30 mouse cellular contexts compared by ENCODE assay signal in genomic region chr1:176092119-176092518, GRCm38 (mm10).
DNase-seq lines count a peak whose midpoint lies in the region; ATAC-seq and TF ChIP-seq lines count a peak whose summit lies in the region.
"Had no signal": no experiment of that assay in that cellular context is flagged by ENCODE, and none has a peak within 500 bp of the region (broad histone marks: within the 10 kb centered on the region; RNA-seq: fewer than 3 reads in every experiment).

No protein-coding gene starts in this region.

- no peak for TF ChIP-seq POLR2A in lung, adult 2 months (IDR thresholded peaks at IDR 0.05; ENCODE audit: borderline replicate concordance, extremely low read depth, low read depth, low read length)
- no peak for TF ChIP-seq POLR2A in limb, embryonic 14.5 days (IDR thresholded peaks at IDR 0.05; ENCODE audit: borderline replicate concordance, extremely low read depth, insufficient read depth, insufficient read length)

- WGBS in lung, embryonic 14.5 days: 57% methylated on average over 2 of the region's 2 CpGs
- 58% methylated on average over 2 of the region's 2 CpGs for WGBS in lung, adult 2 months
- WGBS in embryonic facial prominence, embryonic 14.5 days: 40% methylated on average over 2 of the region's 2 CpGs
- 53% methylated on average over 2 of the region's 2 CpGs for WGBS in limb, embryonic 14.5 days

- no peak overlapping the region for H3K4me3 ChIP-seq in lung, embryonic 14.5 days (ENCODE audit: low read depth, low read length)
- H3K4me3 ChIP-seq in lung, adult 2 months (replicated peaks; ENCODE audit: extremely low read depth, low read depth, low read length): no peak overlapping the region
- no peak overlapping the region for H3K4me3 ChIP-seq in embryonic facial prominence, embryonic 14.5 days (ENCODE audit: low read depth, low read length)
- no peak overlapping the region for H3K4me3 ChIP-seq in limb, embryonic 14.5 days (replicated peaks; ENCODE audit: low read length)
- H3K4me3 ChIP-seq: forebrain, embryonic 10.5 days; forebrain, embryonic 15.5 days; heart, embryonic 13.5 days; hindbrain, embryonic 10.5 days; hindbrain, embryonic 15.5 days; lung, embryonic 15.5 days; megakaryocyte, embryonic 14.5 days; midbrain, embryonic 13.5 days; neural tube, embryonic 13.5 days had no signal

- peak; percentile 41; the same call in 1 of the 2 replicates for ATAC-seq in lung, embryonic 14.5 days (ENCODE audit: insufficient read depth)
- peak; percentile 72; the same call in 1 of the 2 replicates for ATAC-seq in embryonic facial prominence, embryonic 14.5 days (ENCODE audit: low read depth)
- 0 out of 2 replicates have a peak, but pooled peaks have one; percentile 30 for ATAC-seq in limb, embryonic 14.5 days (ENCODE audit: low FRiP score, low read depth)
- ATAC-seq in megakaryocyte-erythroid progenitor cell, adult 5-6 weeks (replicated peaks; ENCODE audit: low FRiP score, low TSS enrichment, poor library complexity, severe bottlenecking): no peak
- ATAC-seq: forebrain, embryonic 15.5 days; midbrain, embryonic 13.5 days had no signal

- H3K36me3 ChIP-seq in lung, embryonic 14.5 days (ENCODE audit: insufficient read depth): no peaks in the 10 kb centered on the region
- no peaks in the 10 kb centered on the region for H3K36me3 ChIP-seq in embryonic facial prominence, embryonic 14.5 days (ENCODE audit: control insufficient read depth, insufficient read depth, low read length)
- H3K36me3 ChIP-seq in limb, embryonic 14.5 days (ENCODE audit: control insufficient read depth, insufficient read depth, low read length): no peaks in the 10 kb centered on the region
- H3K36me3 ChIP-seq: forebrain, embryonic 10.5 days; forebrain, embryonic 15.5 days; heart, embryonic 13.5 days; hindbrain, embryonic 10.5 days; hindbrain, embryonic 15.5 days; lung, embryonic 15.5 days; midbrain, embryonic 13.5 days; neural tube, embryonic 13.5 days had no signal

- H3K4me2 ChIP-seq in lung, embryonic 14.5 days: no peak overlapping the region
- H3K4me2 ChIP-seq in embryonic facial prominence, embryonic 14.5 days (ENCODE audit: low read depth, low read length): no peak overlapping the region
- no peak overlapping the region for H3K4me2 ChIP-seq in limb, embryonic 14.5 days (replicated peaks; ENCODE audit: low read depth, low read length, severe bottlenecking)
- H3K4me2 ChIP-seq: forebrain, embryonic 15.5 days; heart, embryonic 13.5 days; hindbrain, embryonic 15.5 days; lung, embryonic 15.5 days; midbrain, embryonic 13.5 days; neural tube, embryonic 13.5 days had no signal

- H3K27me3 ChIP-seq in lung, embryonic 14.5 days (ENCODE audit: insufficient read depth, low read length): no peaks in the 10 kb centered on the region
- no peaks in the 10 kb centered on the region for H3K27me3 ChIP-seq in embryonic facial prominence, embryonic 14.5 days (replicated peaks; ENCODE audit: control insufficient read depth, insufficient read depth, low read length)
- H3K27me3 ChIP-seq in limb, embryonic 14.5 days (ENCODE audit: control insufficient read depth, insufficient read depth, low read length): no peaks in the 10 kb centered on the region
- H3K27me3 ChIP-seq: CH12.LX; forebrain, embryonic 15.5 days; heart, embryonic 13.5 days; hindbrain, embryonic 15.5 days; lung, embryonic 15.5 days; megakaryocyte, embryonic 14.5 days; midbrain, embryonic 13.5 days; neural tube, embryonic 13.5 days had no signal

- no peak for TF ChIP-seq CTCF in lung, embryonic 14.5 days (IDR thresholded peaks at IDR 0.05; ENCODE audit: low read depth)
- no peak for TF ChIP-seq CTCF in lung, adult 2 months (IDR thresholded peaks at IDR 0.05; ENCODE audit: insufficient read depth, low read length)

- DNase-seq in embryo, embryonic 10.5 days (ENCODE audit: low spot score): peak; percentile 14
- DNase-seq in embryo, embryonic 9.5 days (ENCODE audit: extremely low spot score): no peak
- no peak for DNase-seq in lung, embryonic 14.5 days
- DNase-seq in lung, adult 2 months: no peak
- peak; percentile 76 for DNase-seq in embryonic facial prominence, embryonic 14.5 days (ENCODE audit: low spot score)
- DNase-seq in limb, embryonic 14.5 days (ENCODE audit: low spot score): no peak
- no peak for DNase-seq in frontal cortex, postnatal 25 days (ENCODE audit: low spot score in 2 of 2)
- DNase-seq: adrenal gland, postnatal 14 days; cerebellum, adult 11 months; cerebellum, adult 9-11 months; heart, postnatal 14 days; kidney, adult 18-20 months; kidney, postnatal 10 days; layer of hippocampus, adult 9-11 months; liver; lung, postnatal 36 days; right cerebral cortex, postnatal 4 days; thymus, adult 2 months had no signal

- H3K9ac ChIP-seq in lung, embryonic 14.5 days: no peak overlapping the region
- no peak overlapping the region for H3K9ac ChIP-seq in embryonic facial prominence, embryonic 14.5 days (ENCODE audit: low read depth, low read length)
- H3K9ac ChIP-seq in limb, embryonic 14.5 days (ENCODE audit: low read depth, low read length, severe bottlenecking): no peak overlapping the region
- H3K9ac ChIP-seq: forebrain, embryonic 15.5 days; heart, embryonic 13.5 days; hindbrain, embryonic 15.5 days; liver, embryonic 14.5 days; lung, embryonic 15.5 days; midbrain, embryonic 13.5 days; neural tube, embryonic 13.5 days had no signal

- H3K27ac ChIP-seq in lung, embryonic 14.5 days (ENCODE audit: low read depth): no peak overlapping the region
- no peak overlapping the region for H3K27ac ChIP-seq in embryonic facial prominence, embryonic 14.5 days (replicated peaks; ENCODE audit: low read depth, low read length)
- H3K27ac ChIP-seq in limb, embryonic 14.5 days (replicated peaks; ENCODE audit: low read depth, low read length): no peak overlapping the region
- H3K27ac ChIP-seq: forebrain, embryonic 10.5 days; forebrain, embryonic 15.5 days; heart, embryonic 13.5 days; hindbrain, embryonic 10.5 days; hindbrain, embryonic 15.5 days; liver, embryonic 14.5 days; lung, embryonic 15.5 days; midbrain, embryonic 13.5 days; neural tube, embryonic 13.5 days had no signal

- no peaks in the 10 kb centered on the region for H3K9me3 ChIP-seq in lung, embryonic 14.5 days (ENCODE audit: low read depth, low read length)
- no peaks in the 10 kb centered on the region for H3K9me3 ChIP-seq in embryonic facial prominence, embryonic 14.5 days (ENCODE audit: control insufficient read depth, low read length)
- H3K9me3 ChIP-seq in limb, embryonic 14.5 days (ENCODE audit: control insufficient read depth, low read length): no peaks in the 10 kb centered on the region
- H3K9me3 ChIP-seq: forebrain, embryonic 10.5 days; forebrain, embryonic 15.5 days; heart, embryonic 13.5 days; hindbrain, embryonic 10.5 days; hindbrain, embryonic 15.5 days; lung, embryonic 15.5 days; megakaryocyte, embryonic 14.5 days; midbrain, embryonic 13.5 days; neural tube, embryonic 13.5 days had no signal

- H3K4me1 ChIP-seq in lung, embryonic 14.5 days (ENCODE audit: insufficient read depth): no peaks in the 10 kb centered on the region
- no peaks in the 10 kb centered on the region for H3K4me1 ChIP-seq in lung, adult 2 months (ENCODE audit: control insufficient read depth, insufficient read depth, low read length)
- H3K4me1 ChIP-seq in embryonic facial prominence, embryonic 14.5 days (ENCODE audit: control insufficient read depth, insufficient read depth, low read length): peaks cover 3% of the 10 kb centered on the region; the same call in 1 of the 2 replicates
- 0 out of 2 replicates have a peak, but pooled peaks cover 3% of the 10 kb centered on the region for H3K4me1 ChIP-seq in limb, embryonic 14.5 days (ENCODE audit: control insufficient read depth, insufficient read depth, low read length)
- H3K4me1 ChIP-seq: forebrain, embryonic 10.5 days; forebrain, embryonic 15.5 days; hindbrain, embryonic 10.5 days; hindbrain, embryonic 15.5 days; lung, embryonic 15.5 days; megakaryocyte, embryonic 14.5 days; midbrain, embryonic 13.5 days; neural tube, embryonic 13.5 days had no signal

Comparison
In these comparisons a context has a peak if more than half of its experiments do, and no peak if none do; other contexts are left out.
1. DNase-seq: peak in embryo, embryonic 10.5 days (single experiment) and embryonic facial prominence, embryonic 14.5 days (single experiment); none in embryo, embryonic 9.5 days (single experiment), lung, embryonic 14.5 days (single experiment), lung, adult 2 months (single experiment), limb, embryonic 14.5 days (single experiment) and frontal cortex, postnatal 25 days (0 of 2).